Mouse (Mus musculus) midbrain, embryonic 14.5 days (tissue): ENCODE data around the gene Dnajc30. TPM values are rescaled to one million over a fixed set of nuclear protein-coding genes. Genes with fewer than 3 reads are reported as not detected.

Experiments
- ATAC-seq: fragments of 200-750 bp; cut with Nextera tagmentation; 2 replicates; pipeline ENCODE4 v1.8.0; 2017; ENCODE audit warnings: moderate number of reproducible peaks, moderate library complexity; ENCODE audit not compliant: low FRiP score, low TSS enrichment
- DNase-seq: peaks from one replicate; pipeline ENCODE4 v3.0.0-alpha.2; 2015
- H3K27ac ChIP-seq: fragments of 300-500 bp; sonication (generic); replicated peaks from 2 replicates; pipeline ENCODE4 v1.5.1; 2014; ENCODE audit warnings: mild to moderate bottlenecking, low read depth, low read length, moderate library complexity
- H3K27me3 ChIP-seq: fragments of 300-500 bp; sonication (generic); 2 replicates; pipeline ENCODE4 v1.6.1; 2014; ENCODE audit warnings: low read length, control low read depth, mixed read lengths; ENCODE audit not compliant: control insufficient read depth, insufficient read depth
- H3K36me3 ChIP-seq: fragments of 300-500 bp; sonication (generic); 2 replicates; pipeline ENCODE4 v1.6.1; 2014; ENCODE audit warnings: low read length, control low read depth; ENCODE audit not compliant: control insufficient read depth, insufficient read depth
- H3K4me1 ChIP-seq: fragments of 300-500 bp; sonication (generic); 2 replicates; pipeline ENCODE4 v1.6.1; 2014; ENCODE audit warnings: mild to moderate bottlenecking, antibody characterized with exemption, low read length, control low read depth; ENCODE audit not compliant: control insufficient read depth, insufficient read depth
- H3K4me2 ChIP-seq: fragments of 300-500 bp; sonication (generic); 2 replicates; pipeline ENCODE4 v1.6.1; 2014; ENCODE audit warnings: mild to moderate bottlenecking, low read length, moderate library complexity
- H3K4me3 ChIP-seq: fragments of 300-500 bp; sonication (generic); replicated peaks from 2 replicates; pipeline ENCODE4 v1.5.1; 2014; ENCODE audit warnings: low read depth, low read length
- H3K9ac ChIP-seq: fragments of 300-500 bp; sonication (generic); replicated peaks from 2 replicates; pipeline ENCODE4 v1.6.1; 2014; ENCODE audit warnings: mild to moderate bottlenecking, low read length, moderate library complexity
- H3K9me3 ChIP-seq: fragments of 300-500 bp; sonication (generic); 2 replicates; pipeline ENCODE4 v1.6.1; 2016; ENCODE audit warnings: low read length, control low read depth, mixed read lengths; ENCODE audit not compliant: control insufficient read depth
- WGBS: fragments of 180-500 bp; shearing (Covaris S2); extraction: QIAGEN DNeasy Blood & Tissue Kit; methylation state at CpG from one replicate; pipeline ENCODE4 v1.1.7; 2014; 5-methylcytosine and 5-hydroxymethylcytosine counted together
- polyA plus RNA-seq: library from polyadenylated mRNA; unstranded; fragments of >200 nt; fragmentation: Nextera tagmentation; extraction: Ambion mirVana; gene quantifications from 2 replicates; pipeline ENCODE4 v1.2.1, GENCODE M21; 2014

The Dnajc30 gene
- polyA plus RNA-seq, 1 experiment from 2014 or later, result 47.3 TPM

- Histone ChIP-seq H3K4me2 (no peak overlapping the region), H3K36me3 (peaks cover 7% of the 10 kb centered on the region; the same call in 1 of the 2 replicates), H3K4me3 (no peak overlapping the region), H3K9ac (no peak overlapping the region), H3K27me3 (no peaks in the 10 kb centered on the region), H3K9me3 (0 out of 2 replicates have a peak, but pooled peaks cover 2% of the 10 kb centered on the region), H3K27ac (no peak overlapping the region), H3K4me1 (no peaks in the 10 kb centered on the region)
- WGBS, result 96% methylated on average over 5 of the region's 5 CpGs
- ATAC-seq, result no peak
- no peak for DNase-seq
Observed at GRCm38 (mm10) chr5:135032581-135032980, 31.4 kb upstream of the Dnajc30 start.

GRCm38 (mm10) chr5:135034593-135034992 is 29.4 kb upstream of the Dnajc30 start:
- H3K4me2 ChIP-seq, result no peak overlapping the region
- DNase-seq (no peak), ATAC-seq (no peak)
- 97% methylated on average over 2 of the region's 2 CpGs for WGBS
- H3K9ac ChIP-seq, result no peak overlapping the region
- H3K9me3 ChIP-seq, result 0 out of 2 replicates have a peak, but pooled peaks cover 2% of the 10 kb centered on the region
- H3K4me3 ChIP-seq, result no peak overlapping the region
- H3K36me3 ChIP-seq, result peaks cover 11% of the 10 kb centered on the region; the same call in 1 of the 2 replicates
- no peak overlapping the region for H3K27ac ChIP-seq
- H3K4me1 ChIP-seq, result no peaks in the 10 kb centered on the region
- H3K27me3 ChIP-seq, result no peaks in the 10 kb centered on the region

- Histone ChIP-seq H3K27ac (no peak overlapping the region), H3K9me3 (0 out of 2 replicates have a peak, but pooled peaks cover 2% of the 10 kb centered on the region), H3K4me1 (no peaks in the 10 kb centered on the region), H3K36me3 (peaks cover 11% of the 10 kb centered on the region; the same call in 1 of the 2 replicates), H3K9ac (no peak overlapping the region), H3K4me2 (no peak overlapping the region), H3K27me3 (no peaks in the 10 kb centered on the region), H3K4me3 (no peak overlapping the region)
- DNase-seq, result no peak
- WGBS, result 62% methylated on average over 18 of the region's 18 CpGs
- ATAC-seq, result no peak
Observed at GRCm38 (mm10) chr5:135035608-135036359, 28.2 kb upstream of the Dnajc30 start.

DNA sequence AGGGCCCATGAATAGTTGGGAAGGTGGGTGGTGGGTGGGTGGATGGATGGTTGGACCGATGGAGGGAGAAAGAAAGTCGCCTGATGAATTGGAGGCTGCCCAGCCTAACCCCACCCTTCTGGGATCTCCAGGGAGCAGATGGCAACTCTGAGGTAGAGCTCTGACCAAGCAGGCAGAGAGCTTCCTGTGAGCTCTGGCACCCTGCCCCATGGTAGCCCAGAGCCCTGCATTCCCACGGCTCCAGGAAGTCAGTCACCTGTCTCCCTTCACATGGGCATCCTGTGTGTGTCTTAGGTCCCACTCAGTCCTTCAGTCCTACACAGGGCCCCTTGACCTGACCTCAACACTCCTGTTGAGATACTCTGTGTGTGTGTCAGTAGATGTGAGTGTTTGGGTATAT is 26.1 kb upstream of the Dnajc30 start:
- H3K4me3 ChIP-seq, result no peak overlapping the region
- H3K27me3 ChIP-seq, result no peaks in the 10 kb centered on the region
- H3K9me3 ChIP-seq, result 0 out of 2 replicates have a peak, but pooled peaks cover 2% of the 10 kb centered on the region
- DNase-seq, result no peak
- H3K4me1 ChIP-seq, result no peaks in the 10 kb centered on the region
- H3K36me3 ChIP-seq, result peaks cover 13% of the 10 kb centered on the region; the same call in 1 of the 2 replicates
- 90% methylated on average over 3 of the region's 3 CpGs for WGBS
- no peak overlapping the region for H3K4me2 ChIP-seq
- no peak overlapping the region for H3K9ac ChIP-seq
- no peak overlapping the region for H3K27ac ChIP-seq
- no peak for ATAC-seq

- ATAC-seq (no peak), DNase-seq (no peak)
- H3K27me3 ChIP-seq, result no peaks in the 10 kb centered on the region
- no peak overlapping the region for H3K27ac ChIP-seq
- peaks cover 13% of the 10 kb centered on the region; the same call in 1 of the 2 replicates for H3K36me3 ChIP-seq
- H3K4me3 ChIP-seq, result no peak overlapping the region
- no peaks in the 10 kb centered on the region for H3K4me1 ChIP-seq
- 0 out of 2 replicates have a peak, but pooled peaks cover 2% of the 10 kb centered on the region for H3K9me3 ChIP-seq
- H3K4me2 ChIP-seq, result no peak overlapping the region
- no peak overlapping the region for H3K9ac ChIP-seq
- 85% methylated on average over 9 of the region's 9 CpGs for WGBS
Observed at GRCm38 (mm10) chr5:135039541-135039940, 24.5 kb upstream of the Dnajc30 start.

GRCm38 (mm10) chr5:135040059-135040458 is 23.9 kb upstream of the Dnajc30 start:
- Histone ChIP-seq H3K4me3 (no peak overlapping the region), H3K27ac (no peak overlapping the region), H3K9ac (no peak overlapping the region), H3K4me1 (no peaks in the 10 kb centered on the region), H3K27me3 (no peaks in the 10 kb centered on the region), H3K9me3 (no peaks in the 10 kb centered on the region), H3K4me2 (no peak overlapping the region), H3K36me3 (peaks cover 13% of the 10 kb centered on the region; the same call in 1 of the 2 replicates)
- ATAC-seq (no peak), DNase-seq (no peak)
- WGBS, result 49% methylated on average over 6 of the region's 6 CpGs

DNA sequence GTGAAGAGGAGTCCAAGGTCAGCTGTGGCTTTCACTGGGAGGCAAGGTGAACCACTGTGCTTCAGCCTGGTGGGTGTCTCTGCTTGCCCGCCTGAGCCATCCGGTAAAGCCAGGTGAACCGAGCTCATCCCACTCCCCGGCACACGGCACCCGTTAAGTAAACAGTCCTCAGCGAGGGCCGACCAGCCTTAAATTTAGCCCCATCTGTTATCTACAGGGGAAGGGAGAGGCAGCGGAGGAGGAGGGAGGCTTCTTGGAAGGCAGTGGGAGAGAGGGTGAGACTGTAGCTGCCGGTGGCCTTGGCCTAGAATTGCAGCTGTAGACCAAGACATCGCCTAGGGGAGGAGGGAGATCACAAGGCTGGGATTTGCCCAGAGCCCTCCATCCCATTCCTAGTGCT is 23.2 kb upstream of the Dnajc30 start:
- Histone ChIP-seq H3K4me2 (no peak overlapping the region), H3K27me3 (no peaks in the 10 kb centered on the region), H3K4me1 (no peaks in the 10 kb centered on the region), H3K4me3 (no peak overlapping the region), H3K9me3 (no peaks in the 10 kb centered on the region), H3K9ac (no peak overlapping the region), H3K27ac (no peak overlapping the region), H3K36me3 (peaks cover 17% of the 10 kb centered on the region)
- WGBS, result 89% methylated on average over 11 of the region's 11 CpGs
- ATAC-seq (no peak), DNase-seq (no peak)

GRCm38 (mm10) chr5:135042105-135042788 is 21.8 kb upstream of the Dnajc30 start:
- no peak for DNase-seq
- no peak overlapping the region for H3K9ac ChIP-seq
- 25% methylated on average over 21 of the region's 21 CpGs for WGBS
- no peak overlapping the region for H3K4me3 ChIP-seq
- H3K4me2 ChIP-seq, result no peak overlapping the region
- no peaks in the 10 kb centered on the region for H3K27me3 ChIP-seq
- H3K4me1 ChIP-seq, result no peaks in the 10 kb centered on the region
- peaks cover 21% of the 10 kb centered on the region for H3K36me3 ChIP-seq
- no peak overlapping the region for H3K27ac ChIP-seq
- no peaks in the 10 kb centered on the region for H3K9me3 ChIP-seq
- no peak for ATAC-seq
